Mouse (Mus musculus) lung, postnatal 0 days (tissue): ENCODE results near the gene Nphp4.

ENCODE experiments used
- CTCF ChIP-seq: IDR thresholded peaks from 2 replicates; pipeline ENCODE4 v1.5.1; 2016; ENCODE audit warnings: antibody characterized with exemption, mild to moderate bottlenecking
- EP300 ChIP-seq: IDR thresholded peaks from 2 replicates; pipeline ENCODE4 v1.6.1; 2016; ENCODE audit warnings: antibody characterized with exemption, mild to moderate bottlenecking, control low read depth

GRCm38 (mm10) chr4:152488046-152488445 is 11.5 kb downstream of the Nphp4 start:
- no peak for TF ChIP-seq EP300
- TF ChIP-seq CTCF = no peak
